9 mouse cellular contexts compared by ENCODE assay signal in genomic region chr11:87757001-87757954, GRCm38 (mm10). TPM values are rescaled to one million over a fixed set of nuclear protein-coding genes. Genes with fewer than 3 reads are reported as not detected.
DNase-seq lines count a peak whose midpoint lies in the region; ATAC-seq lines count a peak whose summit lies in the region.
"Had no signal": no experiment of that assay in that cellular context is flagged by ENCODE, and none has a peak within 500 bp of the region (broad histone marks: within the 10 kb centered on the region; RNA-seq: fewer than 3 reads in every experiment).

No protein-coding gene starts in this region.

- no peaks in the 10 kb centered on the region for H3K9me3 ChIP-seq in heart, embryonic 10.5 days

- H3K27ac ChIP-seq in heart, embryonic 10.5 days, result peak overlapping the region; percentile 19; the same call in 1 of the 2 replicates

- ATAC-seq in erythroblast, adult 5-6 weeks (replicated peaks; ENCODE audit: low FRiP score, poor library complexity, severe bottlenecking), result peak; percentile 15; the same call in 1 of the 2 replicates

- no peaks in the 10 kb centered on the region for H3K36me3 ChIP-seq in heart, embryonic 10.5 days

- WGBS in heart, embryonic 10.5 days, result 80% methylated on average over 25 of the region's 25 CpGs

- peaks cover 16% of the 10 kb centered on the region for H3K4me1 ChIP-seq in heart, embryonic 10.5 days

- H3K4me3 ChIP-seq in heart, embryonic 10.5 days, result peak overlapping the region; percentile 46

- peaks cover 30% of the 10 kb centered on the region for H3K27me3 ChIP-seq in heart, embryonic 10.5 days (ENCODE audit: insufficient read depth, poor library complexity, severe bottlenecking)

- no peak for DNase-seq in heart, embryonic 10.5 days (ENCODE audit: low spot score)
- no peak for DNase-seq in heart, adult 8-10 months (ENCODE audit: low spot score)
- peak; percentile 80 to 82 for DNase-seq in B cell, adult 2 months
- DNase-seq in natural killer cell, adult 2 months (ENCODE audit: low spot score in 2 of 2), result peak; percentile 69 to 72
- DNase-seq in right cerebral cortex, adult 18-20 months, result no peak
- no peak for DNase-seq in ovary, postnatal 10 days (ENCODE audit: low spot score)
- no peak for DNase-seq in adrenal gland, adult 18-20 months (ENCODE audit: low spot score in 2 of 2)
- DNase-seq: embryo, embryonic 11 days had no signal

RNA-seq across cellular contexts. Expression of gene Tspoap1, which starts 3.1 kb away (rescaled TPM):
- 0.95 and 1.5 TPM in 2 replicates for polyA plus RNA-seq in heart, embryonic 10.5 days (2016; fragmentation: Nextera tagmentation; extraction: Ambion mirVana)
- under 1 TPM in 3 of 4 experiments, not detected in 1; 0.14 to 0.25 (median 0.22) TPM for total RNA-seq in heart, adult 8-10 months (2022)
- total RNA-seq in erythroblast, adult 5-6 weeks (2015; ENCODE audit: low replicate concordance), result 4.2 and 5.4 TPM in 2 replicates
- total RNA-seq in erythroblast, adult 5-6 weeks (2017; ENCODE audit: low replicate concordance), result 5.4 and 16.6 TPM in 2 replicates
- total RNA-seq in adrenal gland, adult 18-20 months (2021), result 1 to 10 TPM; 7.6 to 9.5 TPM

RNA-seq across cellular contexts. Expression of gene Supt4a, which starts 19.9 kb away (rescaled TPM):
- polyA plus RNA-seq in heart, embryonic 10.5 days (2016; fragmentation: Nextera tagmentation; extraction: Ambion mirVana), result 122 and 151 TPM in 2 replicates
- total RNA-seq in heart, adult 8-10 months (2022), result 10 to 100 TPM; 37.1 to 52.2 (median 38.0) TPM
- total RNA-seq in erythroblast, adult 5-6 weeks (2015; ENCODE audit: low replicate concordance), result 133 and 166 TPM in 2 replicates
- total RNA-seq in erythroblast, adult 5-6 weeks (2017; ENCODE audit: low replicate concordance), result 103 and 121 TPM in 2 replicates
- total RNA-seq in adrenal gland, adult 18-20 months (2021), result 10 to 100 TPM; 65.5 to 72.4 TPM

RNA-seq across cellular contexts. Expression of gene Mpo, which starts 36.1 kb away (rescaled TPM):
- polyA plus RNA-seq in heart, embryonic 10.5 days (2016; fragmentation: Nextera tagmentation; extraction: Ambion mirVana), result 5.8 and 11.8 TPM in 2 replicates
- under 1 TPM in 1 of 4 experiments, not detected in 3; 0.89 TPM for total RNA-seq in heart, adult 8-10 months (2022)
- 1,764 and 1,778 TPM in 2 replicates for total RNA-seq in erythroblast, adult 5-6 weeks (2015; ENCODE audit: low replicate concordance)
- total RNA-seq in erythroblast, adult 5-6 weeks (2017; ENCODE audit: low replicate concordance), result 605 and 1,001 TPM in 2 replicates
- not detected for total RNA-seq in adrenal gland, adult 18-20 months (2021)

Comparison
In these comparisons a context has a peak if more than half of its experiments do, and no peak if none do; other contexts are left out.
1. DNase-seq: peak in B cell, adult 2 months (2 of 2) and natural killer cell, adult 2 months (2 of 2); none in heart, embryonic 10.5 days (single experiment), heart, adult 8-10 months (single experiment), right cerebral cortex, adult 18-20 months (single experiment), ovary, postnatal 10 days (single experiment) and adrenal gland, adult 18-20 months (0 of 2).
2. RNA of gene Mpo, which starts 36.1 kb away (total RNA-seq): 605 to 1,778 TPM in erythroblast, adult 5-6 weeks; 0.89 TPM in heart, adult 8-10 months and not detected in adrenal gland, adult 18-20 months; every median in the first group is over 100 times any median in the second.